Mouse (Mus musculus) embryonic facial prominence, embryonic 11.5 days (tissue): ENCODE data around the gene Gabbr2. TPM values are rescaled to one million over a fixed set of nuclear protein-coding genes. Genes with fewer than 3 reads are reported as not detected.

ENCODE experiments used
- ATAC-seq: fragments of 200-750 bp; cut with Nextera tagmentation; replicated peaks from 2 replicates; pipeline ENCODE4 v1.8.0; 2017; ENCODE audit warnings: low read depth; ENCODE audit not compliant: insufficient number of reproducible peaks, low FRiP score, low TSS enrichment
- DNase-seq: peaks from one replicate; pipeline ENCODE4 v3.0.0-alpha.2; 2015; ENCODE audit warnings: low spot score
- H3K27ac ChIP-seq: fragments of 300-500 bp; sonication (generic); replicated peaks from 2 replicates; pipeline ENCODE4 v1.5.1; 2014; ENCODE audit warnings: mild to moderate bottlenecking, low read depth, low read length, control low read depth
- H3K27me3 ChIP-seq: fragments of 300-500 bp; sonication (generic); 2 replicates; pipeline ENCODE4 v1.6.1; 2014; ENCODE audit warnings: mild to moderate bottlenecking, low read length, moderate library complexity, mixed read lengths; ENCODE audit not compliant: control insufficient read depth, insufficient read depth
- H3K36me3 ChIP-seq: fragments of 300-500 bp; sonication (generic); replicated peaks from 2 replicates; pipeline ENCODE4 v1.6.1; 2014; ENCODE audit warnings: low read depth, mild to moderate bottlenecking, low read length, moderate library complexity, mixed read lengths; ENCODE audit not compliant: control insufficient read depth, insufficient read depth
- H3K4me1 ChIP-seq: fragments of 300-500 bp; sonication (generic); 2 replicates; pipeline ENCODE4 v1.6.1; 2014; ENCODE audit warnings: low read length, mixed read lengths; ENCODE audit not compliant: control insufficient read depth, insufficient read depth
- H3K4me2 ChIP-seq: fragments of 300-500 bp; sonication (generic); 2 replicates; pipeline ENCODE4 v1.6.1; 2014; ENCODE audit warnings: low read depth, mild to moderate bottlenecking, control low read depth, low read length, moderate library complexity
- H3K4me3 ChIP-seq: fragments of 300-500 bp; sonication (generic); 2 replicates; pipeline ENCODE4 v1.5.1; 2014; ENCODE audit warnings: low read depth, low read length, control low read depth
- H3K9ac ChIP-seq: fragments of 300-500 bp; sonication (generic); replicated peaks from 2 replicates; pipeline ENCODE4 v1.6.1; 2014; ENCODE audit warnings: mild to moderate bottlenecking, control low read depth, low read length
- H3K9me3 ChIP-seq: fragments of 300-500 bp; sonication (generic); replicated peaks from 2 replicates; pipeline ENCODE4 v1.6.1; 2016; ENCODE audit warnings: mild to moderate bottlenecking, low read length, inconsistent platforms, mixed read lengths; ENCODE audit not compliant: control insufficient read depth
- WGBS: fragments of 180-500 bp; shearing (Covaris S2); extraction: QIAGEN DNeasy Blood & Tissue Kit; methylation state at CpG from one replicate; pipeline ENCODE4 v1.1.7; 2014; 5-methylcytosine and 5-hydroxymethylcytosine counted together
- polyA plus RNA-seq: library from polyadenylated mRNA; unstranded; fragments of >200 nt; fragmentation: Nextera tagmentation; extraction: Ambion mirVana; gene quantifications from 2 replicates; pipeline ENCODE4 v1.2.1, GENCODE M21; 2014

Gabbr2 gene
- polyA plus RNA-seq, 1 experiment from 2014 or later = 0.25 TPM

DNA sequence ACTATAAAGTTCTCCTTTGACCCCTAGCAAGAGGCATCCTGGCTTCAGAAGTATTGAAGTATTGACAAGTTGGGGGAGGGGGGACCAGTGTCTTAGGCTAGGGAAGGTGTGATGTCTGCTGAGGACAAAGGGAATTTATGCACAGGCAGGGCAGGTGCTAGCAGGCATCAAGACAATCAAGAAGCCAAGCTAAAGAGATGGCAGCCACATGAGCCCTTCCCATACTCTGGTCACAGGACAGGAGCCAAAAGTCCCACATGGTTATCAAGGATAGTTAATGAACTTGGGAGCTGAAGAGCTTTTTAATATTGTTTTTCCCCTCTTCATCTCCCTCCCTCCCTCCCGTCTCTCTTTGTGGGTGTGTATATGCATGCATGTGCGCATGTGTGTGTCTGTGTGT lies 30.3 kb downstream of the Gabbr2 start:
- no peak overlapping the region for H3K4me3 ChIP-seq
- H3K27ac ChIP-seq = no peak overlapping the region
- H3K36me3 ChIP-seq = no peaks in the 10 kb centered on the region
- no peaks in the 10 kb centered on the region for H3K9me3 ChIP-seq
- no peaks in the 10 kb centered on the region for H3K27me3 ChIP-seq
- DNase-seq = no peak
- H3K4me2 ChIP-seq = no peak overlapping the region
- 75% methylated on average over 2 of the region's 2 CpGs for whole genome bisulfite sequencing
- ATAC-seq = no peak
- no peaks in the 10 kb centered on the region for H3K4me1 ChIP-seq
- no peak overlapping the region for H3K9ac ChIP-seq

GRCm38 (mm10) chr4:46960208-46960607 lies 31.5 kb downstream of the Gabbr2 start:
- H3K4me1 ChIP-seq = no peaks in the 10 kb centered on the region
- ATAC-seq (no peak), DNase-seq (no peak)
- no peak overlapping the region for H3K4me2 ChIP-seq
- H3K36me3 ChIP-seq = no peaks in the 10 kb centered on the region
- H3K9ac ChIP-seq = no peak overlapping the region
- no peak overlapping the region for H3K4me3 ChIP-seq
- H3K9me3 ChIP-seq = no peaks in the 10 kb centered on the region
- H3K27me3 ChIP-seq = no peaks in the 10 kb centered on the region
- no peak overlapping the region for H3K27ac ChIP-seq
- 88% methylated on average over 10 of the region's 10 CpGs for WGBS

- H3K27me3 ChIP-seq = no peaks in the 10 kb centered on the region
- 94% methylated on average over 6 of the region's 6 CpGs for WGBS
- no peak for ATAC-seq
- no peaks in the 10 kb centered on the region for H3K9me3 ChIP-seq
- H3K4me3 ChIP-seq = no peak overlapping the region
- no peak overlapping the region for H3K27ac ChIP-seq
- no peaks in the 10 kb centered on the region for H3K36me3 ChIP-seq
- H3K4me1 ChIP-seq = no peaks in the 10 kb centered on the region
- no peak overlapping the region for H3K4me2 ChIP-seq
- no peak overlapping the region for H3K9ac ChIP-seq
- DNase-seq = no peak
Measured at GRCm38 (mm10) chr4:46959776-46960175, 31.9 kb downstream of the Gabbr2 start.

DNA sequence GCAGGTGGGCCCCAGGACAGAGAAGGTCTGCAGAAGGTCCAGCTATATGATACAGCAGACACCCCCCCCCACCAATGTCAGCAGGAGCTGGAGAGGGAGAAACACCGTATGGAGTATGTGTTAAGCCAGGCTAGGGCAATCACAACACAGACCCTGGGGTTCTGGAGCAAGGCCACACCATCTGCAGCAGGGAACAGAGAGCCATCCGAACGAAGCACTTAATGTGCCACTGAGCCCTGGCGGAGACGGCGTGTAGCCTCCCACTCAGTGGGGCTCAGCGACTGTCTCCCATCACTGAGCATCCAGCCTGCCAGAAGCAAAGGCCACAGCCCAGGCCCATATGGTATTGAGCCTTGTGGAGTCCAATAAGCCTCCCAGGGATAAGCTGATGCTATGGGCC lies 33.7 kb downstream of the Gabbr2 start:
- Histone ChIP-seq H3K27me3 (no peaks in the 10 kb centered on the region), H3K9me3 (no peaks in the 10 kb centered on the region), H3K4me2 (no peak overlapping the region), H3K4me1 (no peaks in the 10 kb centered on the region), H3K4me3 (no peak overlapping the region), H3K27ac (no peak overlapping the region), H3K9ac (no peak overlapping the region), H3K36me3 (no peaks in the 10 kb centered on the region)
- DNase-seq = no peak
- WGBS = 87% methylated on average over 7 of the region's 7 CpGs
- no peak for ATAC-seq

- ATAC-seq (no peak), DNase-seq (no peak)
- H3K4me3 ChIP-seq = no peak overlapping the region
- H3K4me1 ChIP-seq = no peaks in the 10 kb centered on the region
- H3K36me3 ChIP-seq = no peaks in the 10 kb centered on the region
- no peaks in the 10 kb centered on the region for H3K9me3 ChIP-seq
- no peak overlapping the region for H3K9ac ChIP-seq
- H3K4me2 ChIP-seq = no peak overlapping the region
- WGBS = 66% methylated on average over 4 of the region's 4 CpGs
- H3K27ac ChIP-seq = no peak overlapping the region
- no peaks in the 10 kb centered on the region for H3K27me3 ChIP-seq
Measured at GRCm38 (mm10) chr4:46956966-46957365, 34.7 kb downstream of the Gabbr2 start.

DNA sequence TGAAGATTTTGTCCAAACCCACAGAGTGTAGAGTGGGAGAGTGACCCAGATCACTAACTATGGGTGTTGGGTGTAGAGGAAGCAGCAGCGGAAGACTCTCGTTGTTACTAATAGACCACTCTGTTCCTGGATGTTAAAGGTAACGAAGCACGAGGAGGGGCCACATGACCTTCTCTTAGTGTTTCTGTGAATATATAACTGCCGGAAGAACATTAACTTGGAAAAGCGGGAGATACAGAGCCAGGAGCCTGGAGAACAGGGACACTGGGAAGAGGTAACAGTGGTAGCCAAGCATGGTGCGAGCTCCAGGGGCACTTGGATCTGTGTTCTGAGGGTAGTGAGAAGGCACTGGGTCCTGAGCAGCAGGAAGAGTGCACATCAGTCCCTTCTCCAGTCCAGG lies 38.7 kb downstream of the Gabbr2 start:
- H3K27me3 ChIP-seq = no peaks in the 10 kb centered on the region
- no peak overlapping the region for H3K9ac ChIP-seq
- DNase-seq (no peak), ATAC-seq (no peak)
- H3K4me1 ChIP-seq = no peaks in the 10 kb centered on the region
- H3K4me3 ChIP-seq = no peak overlapping the region
- H3K4me2 ChIP-seq = no peak overlapping the region
- no peaks in the 10 kb centered on the region for H3K9me3 ChIP-seq
- WGBS = 89% methylated on average over 7 of the region's 7 CpGs
- no peaks in the 10 kb centered on the region for H3K36me3 ChIP-seq
- no peak overlapping the region for H3K27ac ChIP-seq

DNA sequence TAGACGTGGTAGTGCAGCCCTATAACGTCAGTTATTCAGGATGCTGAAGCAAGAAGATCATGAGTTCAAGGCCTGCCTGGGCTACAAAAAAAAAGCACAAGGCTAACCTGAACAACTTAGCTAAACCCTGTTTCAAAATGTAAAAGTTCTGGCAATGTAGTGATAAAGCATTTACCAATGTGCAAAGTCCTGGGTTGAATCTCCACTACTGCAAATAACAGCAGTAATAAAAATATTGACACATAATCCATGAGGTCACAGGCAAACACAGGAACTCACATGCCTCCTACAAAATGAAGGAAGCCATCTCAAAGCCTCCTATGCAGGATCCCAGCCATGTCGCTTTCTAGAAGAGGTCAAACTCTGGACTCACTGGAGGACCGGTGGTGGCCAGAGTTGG lies 39.1 kb downstream of the Gabbr2 start:
- 87% methylated on average over 4 of the region's 4 CpGs for WGBS
- Histone ChIP-seq H3K9me3 (no peaks in the 10 kb centered on the region), H3K4me1 (no peaks in the 10 kb centered on the region)

GRCm38 (mm10) chr4:46934291-46934690 lies 57.4 kb downstream of the Gabbr2 start:
- Histone ChIP-seq H3K36me3 (no peaks in the 10 kb centered on the region), H3K27me3 (no peaks in the 10 kb centered on the region), H3K9ac (no peak overlapping the region), H3K9me3 (no peaks in the 10 kb centered on the region), H3K4me2 (no peak overlapping the region), H3K4me1 (no peaks in the 10 kb centered on the region), H3K27ac (no peak overlapping the region), H3K4me3 (no peak overlapping the region)
- 78% methylated on average over 3 of the region's 3 CpGs for WGBS
- no peak for DNase-seq
- no peak for ATAC-seq

More for the DNA sequence above, 39.1 kb downstream of the Gabbr2 start:
- no peaks in the 10 kb centered on the region for H3K27me3 ChIP-seq
- no peak overlapping the region for H3K4me3 ChIP-seq
- H3K27ac ChIP-seq = no peak overlapping the region
- H3K36me3 ChIP-seq = no peaks in the 10 kb centered on the region
- DNase-seq (no peak), ATAC-seq (no peak)
- no peak overlapping the region for H3K9ac ChIP-seq
- no peak overlapping the region for H3K4me2 ChIP-seq
